Mouse (Mus musculus): ENCODE data around the gene Zmynd8.

Gene Zmynd8

DNA sequence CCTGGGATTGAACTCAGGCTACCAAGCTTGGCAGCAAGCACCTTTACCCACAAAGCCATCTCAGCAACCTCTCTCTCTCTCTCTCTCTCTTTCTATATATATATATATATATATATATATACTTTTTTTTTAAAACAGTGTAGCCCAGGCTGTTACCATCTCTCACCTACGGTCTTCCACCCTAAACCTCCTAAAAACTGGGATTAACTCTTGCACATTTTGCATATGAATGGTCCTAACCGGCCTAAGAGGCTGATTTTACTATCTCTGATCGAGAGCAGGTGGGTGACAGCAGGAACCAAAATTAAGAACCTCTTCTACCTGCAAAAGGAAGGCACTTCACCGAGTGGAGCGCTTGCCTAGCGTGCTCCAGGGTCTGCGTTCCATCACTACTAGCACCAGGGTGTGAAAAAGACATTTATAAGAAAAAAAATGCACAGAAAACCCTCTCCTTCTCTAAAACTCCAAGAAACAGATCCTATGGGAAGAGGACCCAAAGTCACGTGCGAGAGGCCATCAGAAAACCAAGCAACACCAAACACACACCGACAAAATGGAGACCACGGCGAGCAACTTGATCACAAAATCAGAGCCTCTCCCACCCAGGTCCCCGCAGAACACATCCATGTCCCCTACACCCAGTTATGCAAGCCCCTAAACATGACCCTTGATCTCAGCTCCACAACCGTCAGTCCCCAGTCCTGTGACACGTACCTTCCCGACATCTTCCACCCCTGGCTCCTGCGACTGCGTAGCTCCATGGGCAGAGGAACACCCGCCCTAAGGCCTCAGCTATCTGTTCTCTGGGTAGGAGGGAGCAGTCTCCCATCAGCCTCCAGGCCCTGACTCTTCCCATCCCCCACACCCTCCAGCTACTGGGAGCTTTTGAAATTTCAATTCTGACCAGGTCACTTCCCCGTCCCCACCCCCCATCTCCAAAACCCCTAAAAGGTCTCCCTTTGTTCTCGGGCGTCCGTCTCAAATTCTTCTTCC lies at the start of gene Zmynd8:
Zmynd8 (minus strand) TSS at position 815 of the 993 bp plus-strand sequence.
- ATAC-seq (ENCODE audit: insufficient number of reproducible peaks, low FRiP score, low TSS enrichment) = no peak

DNA sequence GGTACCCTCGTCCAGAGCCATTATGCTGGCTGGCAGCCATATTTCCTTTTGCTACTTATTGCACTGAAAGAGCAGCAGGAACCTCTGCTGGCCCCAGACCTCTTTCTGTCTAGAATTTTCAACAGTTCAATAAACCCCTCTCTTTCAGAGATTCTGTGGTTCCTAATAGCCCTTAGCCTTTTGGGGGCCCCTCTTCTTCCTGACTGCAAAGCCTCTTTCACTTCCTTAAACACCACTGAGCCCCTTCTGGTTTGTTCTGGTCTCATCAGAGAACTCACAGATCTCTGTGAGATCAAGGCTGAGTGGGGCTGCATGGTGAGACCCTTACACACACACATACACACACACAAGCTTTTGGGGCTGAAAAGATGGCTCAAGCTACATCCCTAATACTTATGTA lies 49.2 kb upstream of the Zmynd8 start:
- no peak for ATAC-seq (ENCODE audit: insufficient number of reproducible peaks, low FRiP score, low TSS enrichment)

DNA sequence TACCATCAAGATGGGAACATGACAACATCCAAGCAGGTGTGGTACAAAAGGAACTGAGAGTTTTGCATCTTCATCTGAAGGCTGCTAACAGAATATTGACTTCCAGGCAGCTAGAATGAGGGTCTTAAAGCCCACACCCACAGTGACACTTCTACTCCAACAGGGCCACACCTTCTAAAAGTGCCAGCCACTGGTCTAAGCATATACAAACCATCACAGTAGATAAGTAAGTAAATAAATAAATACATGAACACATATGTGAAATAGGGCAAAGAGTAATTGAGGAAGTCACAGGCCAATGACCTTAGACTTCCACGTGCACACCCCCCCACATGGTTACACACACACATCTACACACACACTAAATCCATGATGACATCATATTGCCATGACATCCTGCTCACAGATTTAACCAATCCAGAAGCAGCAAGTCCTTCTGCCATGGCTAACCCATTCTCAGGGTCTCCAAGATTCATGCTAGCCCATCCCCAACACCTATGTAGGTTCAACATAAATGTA lies 47.3 kb upstream of the Zmynd8 start:
- no peak for ATAC-seq (ENCODE audit: insufficient number of reproducible peaks, low FRiP score, low TSS enrichment)

DNA sequence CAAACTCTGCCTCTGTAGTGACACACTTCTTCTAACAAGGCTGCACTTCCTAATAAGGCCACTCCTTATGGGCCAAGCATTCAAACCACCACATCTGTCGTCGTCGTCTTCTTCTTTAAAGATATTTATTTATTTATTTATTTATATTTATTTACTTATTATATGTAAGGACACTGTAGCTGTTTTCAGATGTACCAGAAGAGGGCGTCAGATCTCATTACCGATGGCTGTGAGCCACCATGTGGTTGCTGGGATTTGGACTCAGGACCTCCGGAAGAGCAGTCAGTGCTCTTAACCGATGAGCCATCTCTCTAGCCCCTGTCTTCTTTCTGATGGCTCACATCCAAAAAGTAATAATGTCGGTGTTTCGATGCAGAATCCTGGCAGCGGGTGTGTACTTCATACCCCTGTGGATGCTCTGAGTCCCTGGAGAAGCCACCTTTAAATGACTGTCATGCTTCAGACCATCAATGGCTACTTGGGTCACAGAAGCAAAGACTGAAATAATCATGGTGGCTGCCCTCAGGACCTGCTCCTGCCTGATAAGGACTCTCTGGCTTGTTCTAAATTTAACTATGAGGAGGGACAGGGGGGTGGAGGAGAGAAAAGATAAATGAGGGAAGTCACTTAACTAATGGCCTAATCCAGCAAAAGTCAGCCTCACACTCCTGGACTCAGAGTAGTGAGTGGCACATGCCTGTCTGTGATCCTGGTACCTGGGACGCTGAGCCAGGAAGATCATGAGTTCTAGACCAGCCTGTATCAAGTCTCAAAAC lies 45.9 kb upstream of the Zmynd8 start:
- ATAC-seq (ENCODE audit: insufficient number of reproducible peaks, low FRiP score, low TSS enrichment) = no peak

DNA sequence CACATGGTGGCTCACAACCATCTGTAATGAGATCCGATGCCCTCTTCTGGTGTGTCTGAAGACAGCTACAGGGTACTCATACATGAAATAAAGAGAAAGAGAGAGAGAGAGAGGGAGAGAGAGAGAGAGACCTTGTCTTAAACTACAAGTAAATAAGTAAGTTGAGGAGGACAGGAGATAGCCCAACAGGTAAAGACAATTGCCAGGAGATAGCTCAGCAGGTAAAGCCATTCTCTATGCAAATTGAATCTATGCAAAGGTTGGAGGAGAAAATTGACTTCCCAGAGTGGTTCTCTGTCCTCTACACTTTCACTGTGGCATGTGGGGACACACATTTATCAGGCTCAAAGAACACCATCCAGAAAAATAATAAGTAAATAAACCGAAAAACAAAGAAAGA lies 44.3 kb upstream of the Zmynd8 start:
- no peak for ATAC-seq (ENCODE audit: insufficient number of reproducible peaks, low FRiP score, low TSS enrichment)

DNA sequence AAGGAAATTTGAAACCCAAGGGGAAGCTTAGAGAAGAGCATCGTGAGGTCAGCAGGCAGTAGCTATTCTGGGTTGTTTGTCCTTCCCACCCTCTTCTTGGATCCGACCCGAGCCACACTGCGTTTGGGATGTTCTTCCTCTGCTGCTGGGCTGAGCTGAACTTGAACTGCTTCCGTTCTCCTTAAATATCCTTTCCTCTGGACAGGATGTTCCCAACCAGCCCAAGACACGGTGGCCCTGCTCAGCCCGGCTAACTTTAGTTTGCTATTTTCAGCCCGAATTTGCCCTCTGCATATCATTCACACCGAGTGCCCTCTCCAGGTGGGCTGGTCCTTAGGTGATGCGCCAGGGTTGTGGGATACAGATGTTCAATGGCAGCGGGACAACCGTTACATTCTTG lies 37.3 kb upstream of the Zmynd8 start:
- ATAC-seq (ENCODE audit: insufficient number of reproducible peaks, low FRiP score, low TSS enrichment) = no peak

DNA sequence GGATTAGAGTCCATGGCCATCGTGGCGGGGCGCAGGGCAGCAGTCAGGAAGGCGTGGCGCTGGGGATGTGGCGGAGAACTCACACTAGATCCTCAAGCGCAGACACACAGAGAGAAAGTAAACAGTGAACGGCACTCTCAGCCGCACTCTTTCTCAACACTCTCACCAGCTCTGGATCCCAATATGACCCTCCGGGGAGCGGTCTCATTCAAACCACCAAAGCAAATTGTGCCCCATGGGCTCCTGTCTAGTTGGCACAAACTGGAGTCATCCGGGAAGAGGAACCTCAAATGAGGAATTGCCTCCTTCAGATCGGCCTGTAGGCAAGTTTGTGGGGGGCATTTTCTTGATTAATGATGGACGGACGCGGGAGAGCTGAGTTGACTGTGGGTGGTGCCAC lies 28.9 kb upstream of the Zmynd8 start:
- no peak for ATAC-seq (ENCODE audit: insufficient number of reproducible peaks, low FRiP score, low TSS enrichment)

DNA sequence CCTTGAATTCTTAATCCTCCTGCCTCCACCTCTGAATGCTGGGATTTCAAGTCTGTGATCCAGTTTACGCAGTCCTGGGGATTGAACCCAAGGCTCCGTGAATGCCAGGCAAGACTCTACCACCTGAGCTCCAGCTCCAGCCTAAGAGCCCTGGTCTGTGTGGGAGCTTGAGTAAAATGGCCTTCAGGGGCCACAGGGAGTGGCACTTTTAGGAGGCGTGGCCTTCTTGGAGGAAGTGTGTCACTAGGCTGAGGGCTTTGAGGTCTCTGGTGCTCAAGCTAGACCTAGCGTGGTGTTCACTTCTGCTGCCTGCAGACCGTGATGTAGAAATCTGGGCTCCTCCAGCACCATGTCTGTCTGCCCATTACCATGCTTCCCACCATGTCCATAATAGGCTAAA lies 27.4 kb upstream of the Zmynd8 start:
- ATAC-seq (ENCODE audit: insufficient number of reproducible peaks, low FRiP score, low TSS enrichment) = no peak

DNA sequence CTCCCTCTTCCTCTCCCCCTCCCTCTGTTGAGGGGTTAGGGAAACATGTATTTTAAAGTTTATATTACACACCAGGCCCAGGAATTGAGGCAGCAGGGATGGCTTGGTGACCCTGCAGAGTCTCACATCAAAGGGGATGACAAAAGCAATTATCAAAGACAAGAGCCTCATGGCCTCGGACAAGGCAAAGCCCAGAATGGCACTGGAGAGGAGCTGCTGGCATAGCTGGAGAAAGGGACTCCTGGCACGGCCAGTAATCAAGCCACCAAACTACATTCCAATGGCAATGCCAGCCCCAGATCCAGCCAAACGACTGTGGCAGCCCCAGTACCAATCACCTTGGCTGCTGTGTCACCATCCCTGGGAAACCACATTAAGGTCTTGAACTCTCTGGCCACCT lies 26.3 kb upstream of the Zmynd8 start:
- no peak for ATAC-seq (ENCODE audit: insufficient number of reproducible peaks, low FRiP score, low TSS enrichment)

DNA sequence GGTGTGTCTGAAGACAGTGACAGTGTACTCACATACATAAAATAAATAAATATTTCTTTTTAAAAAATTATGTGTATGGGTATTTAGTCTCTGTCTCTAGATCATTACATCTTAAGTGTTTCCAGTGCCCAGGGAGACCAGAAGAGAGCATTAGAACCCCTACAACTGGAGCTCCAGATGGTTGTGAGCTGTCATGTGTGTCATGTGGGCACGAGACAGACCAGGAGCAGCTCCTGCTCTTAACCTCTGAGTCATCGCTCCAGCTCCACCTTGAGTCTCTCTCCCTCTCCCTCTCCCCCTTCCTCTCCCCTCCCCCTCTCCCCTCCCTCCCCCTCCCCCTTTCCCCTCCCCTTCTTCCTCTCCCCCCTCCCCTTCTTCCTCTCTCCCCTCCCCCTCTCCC lies 25.9 kb upstream of the Zmynd8 start:
- no peak for ATAC-seq (ENCODE audit: insufficient number of reproducible peaks, low FRiP score, low TSS enrichment)

DNA sequence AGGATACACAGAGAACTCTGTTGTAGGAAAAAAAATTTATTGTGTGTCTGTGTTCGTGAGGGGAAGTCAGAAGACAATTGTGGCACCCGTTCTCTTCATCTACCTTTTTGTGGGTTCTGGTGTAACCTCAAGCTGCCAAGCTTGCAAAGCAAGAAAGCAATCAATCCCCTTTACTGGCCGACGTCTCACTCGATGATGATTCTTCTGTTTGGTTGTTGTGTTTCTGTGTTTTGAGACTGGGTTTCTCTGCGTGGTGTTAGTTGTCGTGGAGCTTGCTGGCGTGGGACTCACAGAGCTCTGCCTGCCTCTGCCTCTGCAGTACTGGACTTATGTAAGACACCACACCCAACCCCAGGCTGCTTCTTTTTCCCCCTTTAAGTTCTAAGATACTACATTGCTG lies 24.9 kb upstream of the Zmynd8 start:
- no peak for ATAC-seq (ENCODE audit: insufficient number of reproducible peaks, low FRiP score, low TSS enrichment)

DNA sequence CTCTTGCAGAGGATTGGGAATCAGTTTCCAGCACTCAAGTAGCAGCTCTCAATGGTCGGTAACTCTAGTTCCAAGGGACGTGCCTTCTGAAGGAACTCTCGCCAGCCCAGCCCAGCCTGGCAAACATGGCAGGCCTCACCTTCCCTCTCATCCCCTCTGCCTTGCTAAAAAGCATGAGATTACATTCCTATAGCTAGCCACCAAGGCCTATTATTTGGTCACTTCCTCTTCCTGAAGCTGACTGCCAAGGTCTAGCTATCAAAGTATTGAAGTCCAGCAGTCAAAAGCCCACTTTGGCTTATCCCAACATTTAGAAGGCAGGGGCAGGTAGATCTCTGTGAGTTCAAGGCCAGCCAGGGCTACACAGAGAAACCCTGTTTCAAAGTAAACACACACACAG lies 24.2 kb upstream of the Zmynd8 start:
- no peak for ATAC-seq (ENCODE audit: insufficient number of reproducible peaks, low FRiP score, low TSS enrichment)

DNA sequence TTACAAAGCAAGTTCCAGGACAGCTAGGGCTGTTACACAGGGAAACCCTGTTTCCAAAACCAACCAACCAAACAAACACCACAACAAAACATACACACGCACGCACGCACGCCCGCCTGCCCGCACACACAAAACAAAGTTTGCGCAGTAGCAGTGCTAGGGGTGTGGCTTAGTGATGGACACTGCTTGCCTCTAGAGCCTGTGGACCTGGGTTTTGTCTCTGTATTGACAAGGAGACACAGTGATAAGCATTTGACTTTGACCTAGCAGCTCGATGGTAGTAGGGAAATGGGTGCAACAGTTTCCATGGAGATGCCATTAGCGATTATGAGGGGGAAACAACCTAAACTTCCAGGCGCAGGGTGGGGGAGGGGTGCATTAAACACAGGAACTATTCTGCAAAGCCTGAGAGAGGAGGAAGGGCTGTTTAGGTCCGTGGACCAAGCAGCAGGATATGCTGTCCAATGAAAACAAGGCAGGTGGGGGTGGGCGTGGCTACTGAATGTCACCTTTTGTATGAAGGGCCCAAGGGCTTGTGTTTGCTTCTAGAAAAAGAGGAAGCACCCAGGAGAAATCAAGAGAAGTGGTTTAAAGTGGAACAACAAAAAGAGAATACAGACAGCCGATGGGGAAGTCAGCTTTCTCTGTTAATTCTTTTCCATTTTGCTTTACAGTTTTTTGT lies 23.4 kb upstream of the Zmynd8 start:
- ATAC-seq (ENCODE audit: insufficient number of reproducible peaks, low FRiP score, low TSS enrichment) = no peak

DNA sequence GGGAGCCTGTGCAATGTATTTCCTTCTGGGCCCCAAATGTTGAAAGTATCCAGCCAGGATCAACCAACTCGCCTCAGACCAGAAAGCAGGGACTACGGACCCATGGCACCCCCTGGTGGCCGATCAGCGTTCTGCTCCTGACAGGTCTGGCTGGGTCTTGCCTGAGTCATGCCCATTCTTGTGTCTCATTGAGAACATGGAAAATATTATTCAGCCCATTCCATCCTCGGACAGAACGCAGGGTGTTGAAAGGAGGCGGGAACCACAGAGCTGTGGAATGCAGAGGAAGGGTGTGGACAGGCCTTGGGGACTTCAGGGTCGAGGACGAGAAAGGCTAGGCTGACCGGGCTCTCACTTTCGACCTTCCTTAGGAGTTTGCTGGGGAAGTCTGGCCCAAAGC lies 15.5 kb upstream of the Zmynd8 start:
- peak; percentile 74; the same call in 1 of the 2 replicates for ATAC-seq (ENCODE audit: insufficient number of reproducible peaks, low FRiP score, low TSS enrichment)

DNA sequence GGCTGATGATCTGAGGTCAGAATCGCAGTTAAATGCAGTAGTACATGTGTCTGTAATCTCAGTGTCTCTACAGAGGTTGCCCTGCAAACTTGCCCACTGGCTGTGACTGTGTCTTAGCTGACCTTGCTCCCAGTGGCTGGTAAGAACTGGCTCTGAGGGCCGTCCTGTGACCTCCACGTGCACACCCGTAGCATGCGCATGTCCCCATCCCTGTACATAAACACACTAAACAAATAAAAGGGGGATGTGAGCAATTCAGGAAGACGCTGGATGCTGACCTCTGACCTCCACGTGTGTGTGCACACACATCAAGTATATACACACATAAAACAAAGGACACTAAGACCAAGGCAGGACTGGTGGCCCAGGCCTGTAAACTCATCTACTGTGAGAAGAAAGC lies 14.3 kb upstream of the Zmynd8 start:
- ATAC-seq (ENCODE audit: insufficient number of reproducible peaks, low FRiP score, low TSS enrichment) = no peak

DNA sequence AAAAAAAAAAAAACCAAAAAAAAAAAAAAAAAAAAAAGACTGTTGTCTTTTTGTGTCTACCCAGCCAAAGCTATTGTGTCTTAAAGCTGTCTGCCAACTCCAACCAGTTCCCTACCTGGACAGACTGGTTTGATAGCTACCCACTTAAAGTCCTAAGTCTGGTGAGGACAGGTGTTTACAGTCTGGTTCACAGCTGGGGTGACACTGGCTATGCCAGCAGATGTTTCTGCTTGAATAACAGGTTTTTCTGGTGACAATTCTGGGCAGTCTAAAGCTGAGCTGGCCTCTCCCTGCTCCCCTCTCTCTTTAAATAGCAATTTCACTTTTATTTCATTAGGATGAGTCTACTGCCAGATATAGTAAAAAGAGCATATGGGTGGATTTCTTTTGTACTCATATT lies 10.9 kb upstream of the Zmynd8 start:
- no peak for ATAC-seq (ENCODE audit: insufficient number of reproducible peaks, low FRiP score, low TSS enrichment)

DNA sequence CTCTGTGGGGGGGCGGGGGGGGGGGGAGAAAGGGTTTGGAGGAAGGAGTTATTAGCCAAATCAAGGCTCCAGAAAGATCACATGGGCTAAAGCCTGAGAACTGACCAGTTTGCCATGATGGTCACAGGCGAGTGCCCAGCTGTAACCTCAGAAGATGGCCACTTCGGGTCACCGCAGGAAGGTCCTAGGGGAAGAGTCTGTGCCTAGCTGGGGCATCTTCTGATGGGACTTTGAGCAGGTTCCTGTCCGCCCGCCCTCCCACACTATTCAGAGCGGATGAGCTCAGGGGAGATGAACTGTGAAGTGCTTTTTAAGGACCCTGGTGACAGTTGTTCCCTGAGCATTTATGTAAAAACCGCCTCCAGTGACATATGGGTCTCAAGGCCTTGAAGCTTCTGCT lies 8.4 kb upstream of the Zmynd8 start:
- ATAC-seq (ENCODE audit: insufficient number of reproducible peaks, low FRiP score, low TSS enrichment) = no peak; the same call in 1 of the 2 replicates

DNA sequence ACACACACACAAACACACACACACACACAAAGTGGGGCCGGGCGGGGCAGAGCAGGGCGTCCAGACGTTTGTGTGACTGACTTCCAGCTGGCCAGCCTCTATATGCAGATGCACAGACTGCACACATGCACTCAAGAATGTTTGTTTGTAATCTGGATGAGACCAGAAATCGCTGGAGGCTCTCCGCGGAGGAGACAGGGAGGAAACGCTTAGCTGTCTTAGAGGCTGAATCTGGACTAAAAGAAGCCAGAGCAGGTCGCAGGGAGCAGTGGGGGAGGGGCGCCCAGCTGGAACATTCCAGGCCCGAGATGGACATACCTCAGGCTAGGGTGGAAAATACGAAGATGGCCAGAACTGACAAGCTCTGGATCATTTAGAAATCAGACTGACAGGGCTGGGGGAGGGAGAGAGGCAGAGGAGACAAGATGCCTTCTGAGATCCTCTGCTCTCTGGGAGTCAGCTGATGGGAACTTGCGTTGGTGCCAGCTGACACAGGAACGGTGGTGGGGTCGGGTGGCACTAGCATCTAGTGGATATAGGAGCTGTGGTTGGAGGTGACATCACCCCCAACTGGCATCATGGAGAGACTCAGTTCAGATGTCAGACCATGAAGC lies 7.6 kb upstream of the Zmynd8 start:
- peak; percentile 40; the same call in 1 of the 2 replicates for ATAC-seq (ENCODE audit: insufficient number of reproducible peaks, low FRiP score, low TSS enrichment)

DNA sequence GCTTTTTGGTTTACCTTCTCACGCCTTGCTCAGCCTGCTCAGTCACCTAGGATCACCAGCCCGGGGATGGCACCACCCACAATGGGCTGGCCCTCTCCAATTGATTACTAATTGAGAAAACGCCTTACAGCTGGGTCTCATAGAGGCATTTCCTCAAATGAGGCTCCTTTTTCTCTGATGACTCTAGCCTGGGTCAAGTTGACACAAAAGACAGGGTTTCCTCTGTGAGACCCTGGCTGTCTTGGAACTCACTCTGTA lies 2.2 kb upstream of the Zmynd8 start:
- no peak for ATAC-seq (ENCODE audit: insufficient number of reproducible peaks, low FRiP score, low TSS enrichment)

DNA sequence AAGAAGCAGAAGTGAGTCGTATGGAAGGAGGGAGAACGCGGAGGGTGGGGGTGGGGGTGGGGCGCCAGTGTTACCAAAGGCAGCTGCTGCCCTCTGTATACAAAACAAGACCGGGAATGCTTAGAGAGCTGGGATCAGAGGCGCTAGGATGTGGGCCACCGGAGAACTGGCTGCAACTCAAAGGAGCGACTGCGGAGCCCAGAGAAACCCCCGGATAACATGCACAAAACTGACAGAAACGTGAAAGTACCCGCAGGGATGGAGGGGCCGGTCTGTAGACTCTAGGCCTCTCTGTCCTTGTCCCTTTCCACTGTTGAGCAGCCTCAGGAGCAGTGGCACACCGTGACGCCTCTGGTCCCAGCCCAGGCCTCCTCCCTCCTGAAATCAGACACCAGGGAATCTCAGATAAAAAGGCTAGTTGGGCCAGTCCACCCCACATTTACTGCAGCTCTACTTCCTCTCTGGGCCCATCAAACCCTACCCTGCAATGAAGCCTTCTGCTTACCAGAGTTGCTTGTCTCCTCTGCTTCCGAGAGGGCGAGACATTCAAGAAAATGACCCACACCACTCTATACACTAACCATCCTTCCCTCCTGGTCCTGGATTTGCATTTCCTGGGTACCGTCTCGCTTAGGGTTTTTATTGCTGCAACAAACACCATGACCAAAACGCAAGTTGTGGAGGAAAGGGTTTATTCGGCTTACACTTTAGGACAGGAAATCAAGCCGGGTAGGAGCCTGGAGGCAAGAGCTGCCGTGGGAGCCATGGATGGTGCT lies 1.7 kb upstream of the Zmynd8 start:
- ATAC-seq (ENCODE audit: insufficient number of reproducible peaks, low FRiP score, low TSS enrichment) = no peak

All from cerebellum, adult (tissue).